Mouse (Mus musculus) ES-E14 (cell line): ENCODE measurements around the gene Olfr1445. TPM values are rescaled to one million over a fixed set of nuclear protein-coding genes. Genes with fewer than 3 reads are reported as not detected.

Experiments used
- DNase-seq: peaks from one replicate; pipeline ENCODE4 v3.0.0-alpha.2; 2013; ENCODE audit warnings: low read depth, low spot score
- H3K27ac ChIP-seq: 2 replicates; pipeline ENCODE4 v1.5.1; 2012; ENCODE audit warnings: low read depth, mild to moderate bottlenecking, low read length, moderate library complexity, mixed read lengths; ENCODE audit not compliant: poor library complexity, insufficient read depth, severe bottlenecking
- H3K36me3 ChIP-seq: 2 replicates; pipeline ENCODE4 v1.6.1; 2012; ENCODE audit warnings: mild to moderate bottlenecking, low read length, moderate library complexity, mixed read lengths; ENCODE audit not compliant: control insufficient read depth, poor library complexity, insufficient read depth, severe bottlenecking
- H3K4me1 ChIP-seq, 2 experiments: fragments of 150-350 bp in 1 of 2; sonication (generic) in 1 of 2; 2 replicates each; pipeline ENCODE4 v1.6.1; 2012; ENCODE audit warnings: low read length in 2 of 2, mild to moderate bottlenecking in 1 of 2, mixed read lengths in 1 of 2; ENCODE audit not compliant: control insufficient read depth in 2 of 2, insufficient read depth in 2 of 2, poor library complexity in 1 of 2
- H3K4me3 ChIP-seq, 2 experiments: fragments of 150-350 bp in 1 of 2; sonication (generic) in 1 of 2; 2 replicates each; pipeline ENCODE4 v1.5.1; 2012; ENCODE audit warnings: low read length in 2 of 2, low read depth in 1 of 2, mild to moderate bottlenecking in 1 of 2, mixed read lengths in 1 of 2; ENCODE audit not compliant: insufficient read depth in 1 of 2, poor library complexity in 1 of 2, severe bottlenecking in 1 of 2
- H3K9ac ChIP-seq: 2 replicates; pipeline ENCODE4 v1.6.1; 2012; ENCODE audit warnings: low read depth, mild to moderate bottlenecking, low read length, mixed read lengths; ENCODE audit not compliant: poor library complexity, insufficient read depth, severe bottlenecking
- H3K9me3 ChIP-seq: fragments of 150-350 bp; sonication (generic); 2 replicates; pipeline ENCODE4 v1.6.1; 2012; ENCODE audit warnings: low read depth, mild to moderate bottlenecking, low read length; ENCODE audit not compliant: control insufficient read depth, insufficient read depth
- CHD2 ChIP-seq: IDR thresholded peaks from 2 replicates; pipeline ENCODE4 v1.6.1; 2014; ENCODE audit warnings: mild to moderate bottlenecking, low read depth, low read length, inconsistent platforms
- HCFC1 ChIP-seq: IDR thresholded peaks from 2 replicates; pipeline ENCODE4 v1.6.1; 2012; ENCODE audit warnings: low read length, inconsistent platforms, borderline replicate concordance; ENCODE audit not compliant: insufficient read depth
- MAFK ChIP-seq: IDR thresholded peaks from 2 replicates; pipeline ENCODE4 v1.6.1; 2014; ENCODE audit warnings: mild to moderate bottlenecking, low read depth, low read length, inconsistent platforms; ENCODE audit not compliant: insufficient read depth
- ZC3H11A ChIP-seq: IDR thresholded peaks from 2 replicates; pipeline ENCODE4 v1.6.1; 2012; ENCODE audit warnings: low read depth, mild to moderate bottlenecking, inconsistent platforms, low read length, borderline replicate concordance
- ZNF384 ChIP-seq: IDR thresholded peaks from 2 replicates; pipeline ENCODE4 v1.6.1; 2012; ENCODE audit warnings: low read depth, low read length, inconsistent platforms
- in situ Hi-C, 2 experiments: fragments of 600-800 bp; cut with MboI; formaldehyde crosslinking; loops; one replicate each; pipeline ENCODE4 v1.15.1; 2025; ENCODE audit warnings: low sequenced_read_pairs in 2 of 2, inconsistent platforms in 1 of 2; ENCODE audit not compliant: unreplicated experiment in 2 of 2
- total RNA-seq: library from RNA; depleted of rRNA; stranded (reverse); fragments of 300-350 nt; gene quantifications from 2 replicates; pipeline ENCODE4 v1.2.3, GENCODE M21; 2012; rRNA removed

Olfr1445 gene
- total RNA-seq: not detected in 2 replicates

DNA sequence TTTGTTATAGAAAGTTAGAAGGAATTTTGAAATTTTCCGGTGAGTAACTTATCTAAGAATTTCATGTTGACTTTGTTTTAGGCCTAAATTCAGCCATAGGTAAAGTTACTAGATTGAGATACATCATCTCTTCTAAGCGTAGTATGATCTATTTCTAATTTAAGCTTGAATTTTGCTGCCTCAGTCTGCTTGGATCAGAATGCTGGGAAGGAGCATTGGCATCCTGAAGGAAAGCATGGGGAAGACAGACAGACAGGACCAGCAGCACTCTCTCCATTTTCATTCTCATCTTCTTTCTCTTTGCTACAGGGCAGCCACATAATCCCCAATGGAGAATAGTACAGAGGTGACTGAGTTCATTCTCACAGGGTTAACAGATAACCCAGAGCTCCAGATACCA, at the start of gene Olfr1445:
Olfr1445 (plus strand) TSS at position 301 of the 400 bp plus-strand sequence.
- Histone ChIP-seq H3K9me3 (no peaks in the 10 kb centered on the region), H3K27ac (no peak within 1 kb of the TSS), H3K9ac (no peak within 1 kb of the TSS), H3K4me3 (no peak within 1 kb of the TSS), H3K4me1 (no peaks in the 10 kb centered on the region), H3K36me3 (no peaks in the 10 kb centered on the region)
- no peak for TF ChIP-seq CHD2
- no peak for TF ChIP-seq ZNF384
- TF ChIP-seq MAFK: no peak
- TF ChIP-seq ZC3H11A: no peak
- no peak for TF ChIP-seq HCFC1
- in situ Hi-C loops: no loop called here
- DNase-seq: no peak

DNA sequence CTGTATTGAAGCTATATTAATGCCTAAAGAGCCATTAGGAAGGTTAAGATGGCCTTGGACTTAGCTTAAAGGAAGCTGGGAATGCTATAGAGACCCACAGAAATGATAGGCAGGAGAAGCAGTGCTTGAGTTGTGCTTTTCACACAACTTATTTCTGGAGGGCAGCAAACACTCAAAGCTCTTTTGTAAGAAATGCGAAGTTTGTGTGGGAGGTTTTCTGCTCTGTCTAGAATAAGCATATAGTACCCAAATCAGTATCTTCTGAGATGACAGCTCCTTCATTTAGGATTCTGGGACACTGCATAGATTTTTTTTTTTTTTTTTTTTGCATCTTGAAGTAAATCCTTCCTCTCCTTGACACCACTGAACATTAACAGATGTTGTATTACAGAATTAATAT, 45.1 kb upstream of the Olfr1445 start:
- TF ChIP-seq ZNF384 (no peak), MAFK (no peak), HCFC1 (no peak), ZC3H11A (no peak), CHD2 (no peak)
- no peak overlapping the region for H3K9ac ChIP-seq
- no peak overlapping the region for H3K4me3 ChIP-seq
- no peak overlapping the region for H3K27ac ChIP-seq
- no peaks in the 10 kb centered on the region for H3K36me3 ChIP-seq
- in situ Hi-C loops: no loop called here
- no peaks in the 10 kb centered on the region for H3K4me1 ChIP-seq
- no peaks in the 10 kb centered on the region for H3K9me3 ChIP-seq
- DNase-seq: no peak

DNA sequence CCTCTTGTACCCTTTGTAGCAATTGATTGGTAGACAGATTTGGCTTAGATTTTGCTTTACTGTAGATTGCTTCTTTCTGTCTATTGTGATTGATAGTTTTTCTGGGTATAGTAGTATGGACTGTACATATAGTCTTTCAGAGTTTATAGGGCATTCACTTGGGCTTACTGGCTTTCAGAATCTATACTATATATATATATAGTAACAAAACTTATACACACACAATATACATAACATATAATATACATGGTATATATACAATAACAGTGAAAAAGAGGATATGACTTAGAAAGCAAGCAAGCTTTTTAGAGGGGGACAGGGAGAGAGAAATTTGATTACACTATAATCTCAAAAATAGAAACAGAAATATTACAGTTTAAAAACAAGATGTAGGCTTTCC, 37.3 kb upstream of the Olfr1445 start, which contains the start of gene Gm5244:
Gm5244 (plus strand) TSS at position 301 of the 400 bp plus-strand sequence.
- no peaks in the 10 kb centered on the region for H3K4me1 ChIP-seq
- H3K9me3 ChIP-seq: no peaks in the 10 kb centered on the region
- H3K36me3 ChIP-seq: no peaks in the 10 kb centered on the region
- TF ChIP-seq MAFK (no peak), ZC3H11A (no peak), ZNF384 (no peak), HCFC1 (no peak), CHD2 (no peak)
- no peak for DNase-seq
- no peak within 1 kb of the TSS for H3K27ac ChIP-seq
- in situ Hi-C loops: no loop called here
- no peak within 1 kb of the TSS for H3K4me3 ChIP-seq
- H3K9ac ChIP-seq: no peak within 1 kb of the TSS

DNA sequence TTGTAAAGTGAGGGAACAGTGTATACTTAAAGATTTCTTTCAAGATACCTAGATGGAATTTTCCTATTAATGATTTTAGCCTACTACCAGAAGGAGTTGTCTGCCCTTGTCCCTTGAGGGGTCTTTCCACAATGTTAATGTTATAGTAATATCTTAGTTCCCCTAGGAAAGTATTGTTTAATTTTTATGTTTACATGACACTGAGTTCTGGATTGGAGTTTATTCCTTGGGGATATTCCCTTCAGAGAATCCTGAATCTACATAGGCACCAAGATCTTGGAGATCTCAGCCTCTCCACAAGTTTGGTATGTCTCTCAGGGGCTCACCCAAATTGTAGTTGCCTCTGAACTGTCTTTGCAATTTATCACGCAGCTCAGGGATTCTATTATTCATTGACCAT, 26.7 kb upstream of the Olfr1445 start, which contains the start of gene Olfr1444:
Olfr1444 (plus strand) TSS at position 301 of the 400 bp plus-strand sequence.
- H3K9me3 ChIP-seq: no peaks in the 10 kb centered on the region
- TF ChIP-seq ZC3H11A (no peak), ZNF384 (no peak), MAFK (no peak), HCFC1 (no peak), CHD2 (no peak)
- H3K4me1 ChIP-seq: no peaks in the 10 kb centered on the region
- no peaks in the 10 kb centered on the region for H3K36me3 ChIP-seq
- in situ Hi-C loops: no loop called here
- H3K27ac ChIP-seq: no peak within 1 kb of the TSS
- no peak for DNase-seq
- no peak within 1 kb of the TSS for H3K4me3 ChIP-seq
- no peak within 1 kb of the TSS for H3K9ac ChIP-seq

DNA sequence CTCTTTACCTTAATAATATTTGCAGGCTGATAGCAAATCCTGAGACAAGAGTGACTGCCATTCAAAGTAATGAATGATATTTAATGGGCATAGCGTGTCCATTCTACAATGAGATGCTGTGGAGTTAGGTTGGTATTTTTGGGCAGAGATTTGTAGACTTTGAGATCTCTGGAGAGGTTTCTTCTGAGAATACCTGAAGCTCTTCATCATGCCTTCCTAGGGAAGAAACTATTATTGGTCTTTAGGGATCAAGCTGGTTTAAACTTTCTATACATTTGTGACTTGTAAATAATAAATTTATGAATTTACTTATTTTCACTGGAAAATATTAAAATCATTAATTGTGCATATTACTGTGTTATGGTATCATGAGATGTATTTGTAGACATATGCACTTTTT, 9.8 kb downstream of the Olfr1445 start, which contains the start of gene Olfr1446:
Olfr1446 (minus strand) TSS at position 101 of the 400 bp plus-strand sequence.
- no peak within 1 kb of the TSS for H3K27ac ChIP-seq
- in situ Hi-C loops: no loop called here
- H3K36me3 ChIP-seq: no peaks in the 10 kb centered on the region
- DNase-seq: no peak
- no peaks in the 10 kb centered on the region for H3K4me1 ChIP-seq
- H3K4me3 ChIP-seq: no peak within 1 kb of the TSS
- no peak for TF ChIP-seq ZNF384
- TF ChIP-seq CHD2: no peak
- no peak for TF ChIP-seq MAFK
- no peak for TF ChIP-seq ZC3H11A
- TF ChIP-seq HCFC1: no peak
- H3K9ac ChIP-seq: no peak within 1 kb of the TSS
- H3K9me3 ChIP-seq: no peaks in the 10 kb centered on the region
